Comparison of ENCODE assay signal across 1 mouse cellular context in genomic region chr10:127704766-127705220, GRCm38 (mm10).
TF ChIP-seq lines count a peak whose summit lies in the region.

Gene Myo1a, plus strand, starts transcription at chr10:127705170.

TF ChIP-seq in MEL, 35 proteins besides CTCF, POLR2A, EP300 and RAD21 (continued from another document):
- TF ChIP-seq TBP (IDR thresholded peaks at IDR 0.05; ENCODE audit: low read depth, low read length) (no peak), GABPA (IDR thresholded peaks at IDR 0.05; ENCODE audit: low read depth, low read length) (no peak), SMC3 (IDR thresholded peaks at IDR 0.05; ENCODE audit: low read depth, low read length) (no peak), TAL1 (IDR thresholded peaks at IDR 0.05; ENCODE audit: low read length) (no peak), POLR2AphosphoS2 (IDR thresholded peaks at IDR 0.05; ENCODE audit: low read length) (no peak), ELF1 (IDR thresholded peaks at IDR 0.05; ENCODE audit: low read depth, low read length) (no peak), NELFE (IDR thresholded peaks at IDR 0.05; ENCODE audit: low read depth, low read length) (no peak)
